Mouse (Mus musculus) common myeloid progenitor, adult 5-6 weeks (primary cell): ENCODE results near the gene Gm37240. TPM values are rescaled to one million over a fixed set of nuclear protein-coding genes. Genes with fewer than 3 reads are reported as not detected.

ENCODE experiments used
- ATAC-seq: replicated peaks from 2 replicates; pipeline ENCODE4 v1.8.0; 2016; ENCODE audit warnings: low read depth, mild to moderate bottlenecking, moderate TSS enrichment, inconsistent platforms; ENCODE audit not compliant: poor library complexity, severe bottlenecking
- total RNA-seq: library from RNA; stranded (forward); fragments of 200-1000, 187-1606 nt; gene quantifications from 2 replicates; pipeline ENCODE4 v1.2.3, GENCODE M21; 2017

Gm37240 gene
- total RNA-seq, 1 experiment from 2014 or later, result not detected

DNA sequence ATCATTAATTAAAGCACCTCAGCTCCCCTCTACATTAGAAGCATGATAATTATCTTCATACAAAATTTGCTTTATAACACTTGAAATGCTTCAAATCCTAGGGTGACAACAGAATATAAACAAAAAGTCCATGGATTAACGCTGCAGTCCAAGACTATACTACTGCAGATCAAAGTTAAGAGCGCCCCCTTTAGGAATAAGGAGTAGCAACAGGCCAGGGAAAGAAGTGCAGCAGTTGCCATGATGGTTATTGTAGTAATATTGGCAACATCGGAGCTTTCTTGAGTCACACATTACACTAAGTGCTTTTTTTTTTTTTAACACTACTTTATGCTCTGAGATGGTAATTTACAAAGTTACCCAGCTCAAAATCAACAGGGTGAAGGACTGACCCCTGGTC is 113.9 kb downstream of the Gm37240 start:
- ATAC-seq, result 0 out of 2 replicates have a peak, but pooled peaks have one; percentile 39

DNA sequence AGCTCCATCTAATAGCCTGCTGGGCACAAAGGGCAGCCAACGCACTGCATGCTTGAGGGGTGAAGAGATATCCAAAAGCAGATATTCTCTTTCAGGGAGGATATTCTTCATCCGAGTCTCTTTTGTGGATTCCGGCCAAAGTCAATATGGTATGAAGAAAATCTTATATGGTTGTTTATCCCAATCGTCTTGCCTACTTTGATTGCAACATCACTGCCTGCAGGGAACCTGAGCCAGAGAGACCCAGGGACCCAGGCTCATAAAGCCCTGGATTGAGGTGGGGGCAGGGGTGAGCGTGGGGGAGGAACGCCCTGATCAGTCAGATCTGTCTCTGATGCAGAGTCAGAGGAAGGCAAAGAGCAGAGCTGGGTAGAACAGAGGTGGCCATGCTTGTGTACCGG is 122.4 kb downstream of the Gm37240 start:
- no peak for ATAC-seq

DNA sequence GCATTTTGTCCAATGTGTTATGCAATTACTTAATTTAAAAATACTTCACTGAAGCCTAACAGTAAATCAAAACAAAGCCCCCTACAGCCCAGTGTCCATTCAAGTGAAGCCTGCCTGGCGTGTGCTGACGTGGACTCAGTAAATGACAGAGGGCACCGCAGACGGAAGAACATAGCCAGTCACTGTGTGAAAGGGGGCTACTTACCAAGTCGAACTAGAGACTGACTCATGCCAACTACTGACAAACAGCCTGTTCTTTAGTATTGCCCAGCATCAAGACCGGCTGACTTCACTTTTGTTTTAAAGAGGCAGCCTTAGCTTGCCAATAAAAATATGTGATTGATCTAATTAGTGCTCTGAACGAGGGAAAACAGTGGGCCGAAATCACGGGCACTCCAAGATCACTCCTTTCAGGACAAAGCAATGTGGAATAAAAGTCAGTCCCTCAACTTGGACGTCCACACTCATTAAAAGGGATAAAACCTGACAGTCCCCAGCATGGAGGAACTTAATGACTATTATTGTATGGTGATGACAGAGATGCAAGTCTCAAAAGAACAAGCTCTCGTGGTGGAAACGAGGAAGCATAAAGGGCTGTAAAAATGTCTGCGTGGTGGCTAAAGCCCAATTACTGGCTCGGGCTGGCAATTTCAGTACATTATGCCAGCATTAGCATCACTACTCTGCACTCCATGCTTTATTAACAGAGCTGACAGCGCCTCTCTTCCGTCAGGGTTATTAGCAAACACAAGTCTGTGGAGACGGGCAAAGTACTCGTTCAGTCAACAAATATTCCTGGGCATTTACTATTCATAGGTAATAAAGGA is 123.1 kb downstream of the Gm37240 start:
- ATAC-seq, result no peak

DNA sequence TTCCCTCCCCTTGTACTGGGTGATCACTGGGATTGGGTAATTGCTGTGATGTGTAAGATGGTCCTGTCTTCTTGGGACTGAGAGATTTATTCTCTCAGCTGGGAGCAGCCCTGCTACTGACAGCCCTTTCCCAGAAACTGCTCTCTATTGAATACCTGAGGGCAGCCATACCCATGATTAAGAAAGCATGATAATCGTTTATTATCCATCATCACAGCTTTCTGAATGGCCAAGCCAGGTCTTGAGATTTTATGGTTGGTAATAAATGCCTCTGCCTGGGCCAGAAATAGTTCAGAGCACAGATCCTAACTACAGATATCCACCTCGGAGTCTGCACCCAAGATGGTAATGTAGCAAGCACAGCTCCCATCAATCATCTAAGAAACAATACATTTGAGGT is 129.4 kb downstream of the Gm37240 start:
- ATAC-seq, result no peak

DNA sequence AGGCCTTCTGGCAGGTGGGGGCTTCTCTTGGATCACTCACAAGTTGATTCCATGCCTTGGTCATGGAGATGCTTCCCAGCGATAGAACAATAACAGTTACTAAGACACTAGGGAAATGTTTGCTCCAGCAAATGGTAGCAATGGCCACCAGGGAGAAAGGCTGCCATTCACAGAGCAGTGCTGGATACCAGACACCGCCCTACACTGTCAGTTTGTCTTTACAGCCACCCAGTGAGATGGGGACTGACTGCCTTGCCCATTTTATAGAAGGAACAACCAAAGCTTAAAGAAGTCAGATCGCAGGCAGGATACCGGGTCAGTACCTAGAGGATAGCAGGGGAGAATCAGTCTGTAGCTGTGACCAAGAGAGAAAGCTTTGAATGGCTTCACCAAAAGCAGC is 129.9 kb downstream of the Gm37240 start:
- no peak for ATAC-seq

DNA sequence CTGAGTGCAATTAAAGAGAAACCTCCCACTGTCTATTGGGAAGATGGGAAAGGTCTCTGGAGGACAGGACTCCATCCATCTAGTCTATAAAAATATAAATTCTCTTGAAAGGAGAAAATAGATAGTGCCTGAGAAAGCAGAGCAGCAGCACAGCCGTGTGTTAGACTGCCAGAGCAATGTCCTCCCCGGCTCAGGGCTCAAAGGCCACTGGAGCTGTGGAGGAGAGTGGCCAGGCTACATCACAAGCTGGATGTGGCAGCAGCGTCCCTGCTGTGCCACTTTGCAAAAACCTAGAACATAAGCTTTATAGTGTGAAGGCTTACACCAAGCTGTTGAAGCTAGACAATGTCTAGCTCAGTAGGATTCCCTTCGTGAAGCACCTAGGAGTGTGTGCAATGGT is 138.0 kb downstream of the Gm37240 start:
- no peak for ATAC-seq

DNA sequence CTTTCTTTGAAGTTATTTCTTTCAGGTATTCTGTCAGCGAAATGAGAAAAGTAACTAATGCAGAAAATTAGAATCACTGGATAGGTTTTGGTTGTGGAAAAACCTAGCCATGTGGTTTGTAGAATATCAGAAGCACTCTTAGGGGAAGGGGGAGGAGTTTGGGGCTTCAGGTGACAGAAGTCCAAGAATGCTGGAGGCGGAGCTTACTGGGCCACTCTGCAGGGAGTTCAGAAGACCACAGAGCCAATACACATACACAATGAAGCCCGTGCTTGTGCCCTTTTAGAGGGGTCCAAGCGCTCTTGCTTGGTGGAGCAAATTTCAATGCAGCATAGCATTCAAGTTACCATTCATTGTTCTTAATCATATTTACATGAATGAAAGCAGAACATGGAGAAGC is 138.5 kb downstream of the Gm37240 start:
- no peak for ATAC-seq

DNA sequence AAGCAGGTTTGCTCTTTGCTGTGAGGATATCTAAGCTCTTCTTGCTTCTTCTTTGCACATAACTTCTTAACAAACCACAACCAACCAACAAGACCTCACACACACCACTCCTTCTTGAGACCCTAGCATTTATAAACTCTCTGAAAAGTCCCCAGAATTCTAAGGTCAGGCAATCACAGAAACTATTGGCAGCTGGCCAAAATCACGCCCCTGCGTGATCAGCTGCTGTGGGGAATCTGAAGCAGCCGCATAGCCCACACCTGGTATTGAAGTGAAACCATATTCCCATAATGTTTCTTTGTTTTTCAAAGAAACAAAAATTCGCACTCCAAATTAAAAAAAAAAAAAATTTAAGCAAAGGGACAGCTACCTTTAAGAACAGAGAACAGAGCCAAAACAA is 141.2 kb downstream of the Gm37240 start:
- ATAC-seq, result no peak

DNA sequence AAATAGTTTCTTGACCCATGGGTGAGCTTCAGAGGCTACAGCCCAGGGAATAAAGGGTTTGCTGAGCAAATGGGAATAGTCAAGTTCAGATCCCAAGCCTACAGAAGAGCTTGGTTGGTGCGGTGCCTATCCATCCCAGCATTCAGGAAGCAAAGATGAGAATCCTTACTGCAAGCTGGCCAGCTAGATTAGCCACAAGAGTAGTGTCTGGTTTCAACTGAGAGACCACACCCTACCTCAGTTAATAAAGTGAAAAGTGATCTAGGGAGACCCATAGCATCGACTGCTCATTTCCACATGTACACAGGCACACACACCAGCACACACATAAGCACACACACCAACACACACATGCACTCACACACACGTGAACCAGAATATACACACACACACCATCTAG is 145.6 kb downstream of the Gm37240 start:
- ATAC-seq, result no peak

DNA sequence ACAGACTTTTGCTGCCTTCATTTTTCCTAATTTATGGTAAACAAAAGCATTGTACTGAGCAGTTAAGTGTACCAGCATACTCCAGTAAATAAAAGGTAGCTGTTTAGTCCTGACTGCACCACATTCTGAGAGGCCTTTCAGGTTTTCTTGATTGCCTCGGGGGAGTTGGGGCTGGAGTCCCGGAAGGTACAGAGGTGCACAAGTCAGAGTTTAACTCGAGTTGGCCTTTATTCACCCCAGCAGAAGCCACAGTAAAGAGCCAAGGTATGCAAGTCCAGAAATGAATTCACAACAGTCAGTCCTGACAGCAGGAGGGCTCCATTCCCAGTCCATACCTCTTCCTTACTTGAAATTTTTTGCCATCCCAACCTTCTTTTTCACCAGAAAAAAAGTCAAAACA is 148.7 kb downstream of the Gm37240 start:
- no peak for ATAC-seq

DNA sequence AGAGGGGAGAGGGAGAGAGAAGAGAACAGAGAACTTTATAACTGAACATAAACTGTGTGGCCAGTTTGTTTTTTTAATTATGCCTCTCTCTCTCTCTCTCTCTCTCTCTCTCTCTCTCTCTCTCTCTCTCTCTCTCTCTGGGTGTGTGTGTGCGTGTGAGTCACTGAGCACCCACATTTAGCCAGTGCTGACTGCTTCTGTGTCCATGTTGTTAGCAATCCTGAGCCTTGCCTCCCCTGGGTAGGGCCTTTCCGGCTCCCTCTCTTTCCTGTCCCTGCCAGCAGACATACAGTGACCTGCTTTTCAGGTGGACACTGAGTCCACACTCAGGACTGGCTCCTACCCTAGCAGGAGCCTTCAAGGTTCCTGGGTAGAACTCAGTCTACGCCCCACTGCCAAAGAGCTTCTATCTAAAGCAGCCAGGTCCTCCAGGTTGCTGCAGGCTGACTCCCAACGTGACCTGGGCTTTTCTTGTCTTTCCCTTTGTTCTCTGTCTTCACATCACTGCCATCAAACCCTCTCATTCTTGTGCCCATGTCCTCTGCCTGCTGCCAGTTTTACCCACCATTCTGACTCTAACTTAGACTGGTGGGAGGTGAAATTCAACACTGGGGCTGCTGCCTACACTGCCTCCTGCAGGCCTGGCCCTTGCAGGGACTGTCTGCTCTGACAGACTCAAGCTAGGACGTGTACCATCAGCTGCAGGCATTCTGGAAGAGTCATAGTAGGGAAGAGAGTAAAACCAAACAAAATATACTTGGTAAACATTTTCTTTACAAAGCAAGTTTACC is 153.2 kb downstream of the Gm37240 start:
- no peak for ATAC-seq

DNA sequence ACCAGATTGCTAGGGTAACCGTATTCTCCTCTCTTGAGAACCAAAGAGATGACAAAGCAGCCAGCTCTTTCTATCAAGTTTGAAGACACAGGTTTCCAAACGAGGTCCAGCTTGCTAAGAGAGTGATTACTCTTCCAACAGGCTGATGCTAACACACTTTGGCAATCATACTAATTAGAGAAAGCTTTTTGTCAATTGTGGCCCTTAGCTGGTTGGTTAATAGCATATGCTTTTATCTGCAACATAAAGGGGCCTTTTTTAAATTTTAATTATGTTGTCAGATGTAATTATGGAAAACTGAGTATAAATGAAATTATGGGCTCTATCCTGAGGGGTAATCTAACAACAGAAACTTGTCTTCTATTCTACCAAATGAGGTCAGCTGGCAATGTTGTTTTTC is 160.1 kb downstream of the Gm37240 start:
- no peak for ATAC-seq

DNA sequence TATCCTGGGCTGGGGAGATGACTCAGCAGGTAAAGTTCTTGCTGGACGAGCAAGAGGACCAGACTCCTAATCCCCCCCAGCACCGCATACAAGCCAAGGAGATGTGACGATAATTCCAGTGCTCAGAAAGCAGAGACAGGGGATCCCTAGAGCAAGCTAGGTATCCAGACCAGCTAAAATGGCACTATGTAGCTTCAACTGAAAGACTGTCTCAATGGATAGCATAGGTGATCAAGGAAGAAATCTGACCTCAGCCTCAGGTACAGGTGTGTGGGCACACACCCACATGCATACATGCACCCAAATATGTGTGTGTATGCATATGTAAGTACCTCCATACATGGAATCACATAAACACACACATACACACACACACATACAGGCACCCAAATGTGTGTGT is 161.3 kb downstream of the Gm37240 start:
- ATAC-seq, result no peak

DNA sequence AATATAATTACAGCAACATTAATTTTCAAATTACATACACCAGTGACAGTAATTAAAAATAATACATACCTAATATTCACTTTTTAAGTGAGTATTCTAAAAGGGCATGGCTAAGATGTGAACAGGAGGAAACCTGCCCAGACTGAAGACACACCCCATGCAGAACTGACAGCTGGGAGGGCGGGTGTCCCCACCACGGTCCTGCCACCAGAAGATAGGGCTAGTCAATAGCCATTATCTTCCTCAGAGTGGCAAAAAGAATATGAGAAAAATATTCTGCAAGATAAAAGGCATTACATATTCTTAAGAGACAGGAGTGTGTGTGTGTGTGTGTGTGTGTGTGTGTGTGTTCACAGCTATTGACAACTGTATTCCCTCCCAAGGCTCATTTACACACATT is 162.2 kb downstream of the Gm37240 start:
- ATAC-seq, result peak; percentile 66; the same call in 1 of the 2 replicates

DNA sequence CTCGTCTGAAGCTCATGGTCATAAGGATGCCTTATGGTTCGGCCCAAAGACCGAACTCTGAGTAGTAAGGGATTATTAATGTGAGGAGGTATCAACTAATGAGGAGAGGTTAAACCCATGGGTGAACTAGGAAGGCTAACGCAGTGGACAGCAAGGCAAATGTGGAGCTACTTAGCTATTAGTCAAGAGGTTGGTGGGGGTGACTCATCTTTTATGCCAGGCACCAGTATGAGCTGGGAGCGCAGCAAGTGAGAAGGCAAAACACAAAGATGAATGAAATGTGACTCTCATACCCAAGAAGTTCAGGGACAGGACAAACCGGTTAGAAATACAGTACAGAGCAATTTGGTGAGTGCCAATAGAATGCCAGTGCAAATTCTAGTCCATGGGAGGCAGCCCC is 164.7 kb downstream of the Gm37240 start:
- ATAC-seq, result no peak

DNA sequence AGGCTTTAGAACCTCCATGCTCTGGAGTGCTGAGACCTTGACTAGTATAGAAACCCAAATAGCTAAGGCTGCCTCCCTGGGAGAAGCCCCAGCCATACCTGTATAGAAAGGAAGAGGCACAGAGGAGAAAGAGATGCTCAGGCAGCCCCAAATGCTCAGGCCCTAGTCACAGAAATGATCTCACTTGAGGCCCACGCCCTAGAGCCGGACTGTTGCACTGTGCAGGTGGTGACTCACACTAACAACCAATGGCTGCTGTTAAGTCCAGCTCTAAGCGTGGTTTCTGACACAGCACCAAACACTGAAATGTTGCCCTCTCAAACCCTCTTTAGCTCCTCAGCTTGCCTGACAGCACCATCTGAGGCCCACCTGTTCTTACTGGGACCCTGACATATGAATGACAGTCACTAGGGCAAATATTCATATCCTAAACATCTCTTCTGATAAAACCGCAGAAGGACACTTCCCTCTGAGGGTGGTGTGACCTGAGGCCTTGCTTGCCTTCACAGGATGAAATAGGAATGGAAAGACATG is 171.5 kb downstream of the Gm37240 start:
- ATAC-seq, result no peak

DNA sequence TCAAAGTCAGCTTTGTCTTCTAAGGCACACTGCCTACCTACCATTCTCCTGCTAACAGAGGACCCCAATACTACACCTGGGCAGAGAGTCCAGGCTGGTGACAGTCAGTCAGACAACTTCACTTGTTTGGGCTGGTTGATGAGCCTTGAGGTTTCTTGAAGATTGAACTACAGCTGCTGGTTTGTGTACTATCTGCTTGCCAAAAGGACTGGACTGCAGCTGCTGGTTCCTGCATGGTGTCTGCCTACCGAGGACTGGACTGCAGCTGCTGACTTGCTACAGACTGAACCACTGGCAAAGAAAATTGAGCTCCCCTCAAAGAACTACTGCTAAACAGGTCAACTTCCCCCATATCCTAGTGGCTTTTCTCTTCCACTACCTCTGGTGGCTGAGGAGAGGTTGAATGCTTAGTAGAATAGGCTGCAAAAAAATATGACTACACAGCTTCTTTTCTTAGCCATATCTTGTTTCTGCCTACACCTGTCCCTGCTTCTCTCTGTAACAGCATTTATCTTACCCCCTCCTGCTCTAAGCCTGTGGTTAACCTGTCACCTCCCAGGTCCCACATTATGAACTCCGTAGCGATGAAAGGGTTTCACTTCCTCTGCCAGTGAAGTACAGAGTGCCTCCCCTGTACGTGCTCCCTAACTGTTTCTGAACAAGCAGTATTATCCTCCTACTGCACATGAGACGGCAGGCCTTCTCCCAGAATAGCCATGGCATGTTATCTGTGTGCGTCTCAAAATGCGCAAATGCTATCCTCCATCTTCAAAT is 173.2 kb downstream of the Gm37240 start:
- ATAC-seq, result 0 out of 2 replicates have a peak, but pooled peaks have one; percentile 50

DNA sequence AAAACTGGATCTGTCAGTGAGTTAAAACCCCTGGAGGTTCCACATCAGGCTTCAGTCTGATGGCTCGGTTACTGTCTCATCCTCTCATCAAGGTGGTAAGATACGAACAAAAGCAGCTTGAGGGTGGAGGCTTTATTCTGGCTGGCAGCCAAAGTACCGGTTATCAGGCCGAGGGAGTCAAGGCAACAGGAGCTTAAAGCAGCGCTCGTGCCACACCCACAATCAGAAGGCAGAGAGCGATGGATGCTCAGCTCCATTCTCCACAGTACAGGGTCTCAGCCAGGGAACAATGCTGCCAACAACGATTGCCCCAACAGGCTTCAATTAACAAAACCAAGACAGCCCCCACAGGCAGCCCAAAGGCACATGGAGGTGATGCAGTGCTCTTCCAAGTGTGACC is 176.6 kb downstream of the Gm37240 start:
- no peak for ATAC-seq

DNA sequence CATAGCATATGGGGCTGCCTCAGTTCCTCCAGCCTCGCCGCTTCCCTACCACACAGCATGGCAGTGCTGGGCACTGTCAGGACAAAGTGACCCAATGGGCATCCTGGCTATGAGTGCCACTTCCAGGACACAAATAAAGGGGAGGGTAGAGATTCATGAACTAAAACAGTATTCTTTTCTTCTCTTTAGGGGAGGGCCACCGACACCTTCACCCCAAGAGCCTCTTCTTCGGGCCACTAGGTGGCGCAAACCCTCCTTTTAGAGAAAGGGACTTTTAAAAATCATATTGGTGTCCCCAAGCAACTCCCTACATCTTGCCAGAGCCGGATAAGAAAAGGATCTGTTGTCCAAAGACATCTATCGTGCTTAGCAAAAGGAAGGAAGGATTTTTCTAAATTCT is 179.9 kb downstream of the Gm37240 start:
- peak; percentile 43; the same call in 1 of the 2 replicates for ATAC-seq

DNA sequence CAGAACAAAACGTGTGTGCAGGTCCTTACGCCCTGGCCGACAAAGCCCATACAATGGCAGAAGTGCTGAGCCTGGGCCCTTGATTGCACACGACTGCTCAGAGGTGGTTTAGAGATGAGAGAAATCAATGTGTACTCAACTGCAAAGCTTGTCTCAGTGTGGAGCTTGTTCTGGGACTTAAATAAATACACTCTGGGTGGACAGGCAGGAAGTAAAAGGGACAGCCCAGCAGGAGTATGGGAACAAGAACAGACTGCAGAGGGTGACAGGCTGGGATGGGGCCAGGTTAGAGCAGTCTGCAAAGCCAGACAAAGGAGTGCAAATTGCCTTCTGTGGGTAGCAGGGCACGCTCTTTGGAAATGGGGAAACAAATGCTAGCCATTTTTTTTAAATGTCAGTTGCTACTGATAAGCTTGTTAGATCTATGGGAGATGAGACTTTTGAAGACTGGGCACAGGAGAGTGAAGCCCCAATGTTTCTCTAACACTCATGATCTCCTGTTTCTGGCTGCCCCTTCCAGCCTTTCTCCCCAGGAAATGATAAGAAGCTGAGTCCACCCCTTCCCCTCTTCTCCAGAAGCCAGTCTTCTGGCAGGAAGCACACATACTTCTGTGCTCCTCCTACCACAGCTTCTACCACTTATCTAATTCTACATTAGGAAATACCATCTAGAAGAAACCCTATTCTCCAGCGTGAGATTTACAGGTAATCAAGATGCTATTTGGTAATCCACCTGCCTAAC is 184.0 kb downstream of the Gm37240 start:
- no peak for ATAC-seq
